Mouse (Mus musculus) bone marrow macrophage, adult 2 months (primary cell): Measurements from ENCODE around the gene Spocd1.
A peak's percentile ranks its signal among the peaks of the same experiment; 100 is the strongest.

Experiments used
- CTCF ChIP-seq: IDR thresholded peaks from 2 replicates; pipeline ENCODE4 v1.5.1; 2012; ENCODE audit warnings: low read depth, mild to moderate bottlenecking, low read length, moderate library complexity
- POLR2A ChIP-seq: IDR thresholded peaks from 2 replicates; pipeline ENCODE4 v1.6.1; 2012; ENCODE audit warnings: mild to moderate bottlenecking, low read depth, low read length, borderline replicate concordance

DNA sequence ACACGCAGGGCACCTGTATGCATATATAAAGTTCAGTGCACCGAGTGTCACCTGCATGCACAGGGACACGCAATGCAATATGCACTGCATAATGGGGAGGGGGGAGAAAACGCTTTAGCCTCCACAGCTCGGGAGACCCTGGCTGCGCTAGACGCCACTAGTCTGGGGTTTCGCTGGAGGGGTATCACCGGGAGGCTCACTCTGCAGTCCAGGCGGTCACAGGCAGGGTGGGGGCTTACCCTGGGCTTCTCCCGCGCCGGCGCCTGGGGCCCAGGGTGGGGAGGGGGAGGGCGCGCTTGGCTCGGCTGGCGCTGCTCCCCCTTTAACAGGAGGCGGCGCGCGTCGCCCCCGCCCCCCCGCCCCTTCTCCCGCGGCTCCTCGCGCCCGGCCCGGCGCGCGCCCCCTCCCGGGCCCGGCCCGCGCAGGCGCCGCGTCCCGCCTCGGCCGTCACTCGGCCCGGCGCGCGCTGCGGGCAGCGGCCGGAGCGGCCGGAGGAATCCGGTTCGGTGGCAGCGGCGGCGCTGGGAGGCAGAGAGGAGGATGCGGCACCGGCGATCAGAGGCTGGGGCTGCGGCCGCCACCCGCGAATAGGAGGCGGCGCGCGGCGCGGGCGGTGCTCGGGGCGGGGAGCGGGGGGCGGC is 55.5 kb downstream of the Spocd1 start, which contains the start of gene Adgrb2:
- 0 out of 2 replicates have a peak, but pooled peaks have one; percentile 8 for TF ChIP-seq CTCF
- no peak for TF ChIP-seq POLR2A
